Mouse (Mus musculus) MEL (cell line): ENCODE measurements around the gene Cacnb3. TPM values are rescaled to one million over a fixed set of nuclear protein-coding genes. Genes with fewer than 3 reads are reported as not detected.

Experiments
- DNase-seq: peaks from one replicate; pipeline ENCODE4 v3.0.0; 2011; ENCODE audit warnings: low read depth, low spot score
- H3K27ac ChIP-seq: 2 replicates; pipeline ENCODE4 v1.5.1; 2012; ENCODE audit warnings: low read depth, mild to moderate bottlenecking, control low read depth, low read length, moderate library complexity; ENCODE audit not compliant: control insufficient read depth
- H3K27me3 ChIP-seq, 2 experiments: fragments of 150-350 bp in 1 of 2; sonication (generic) in 1 of 2; 2 replicates each; pipeline ENCODE4 v1.6.1; 2012; ENCODE audit warnings: low read length in 2 of 2, mild to moderate bottlenecking in 2 of 2, improper control_type of control experiment in 1 of 2, moderate library complexity in 1 of 2; ENCODE audit not compliant: insufficient read depth in 2 of 2, control insufficient read depth in 1 of 2
- H3K36me3 ChIP-seq, 2 experiments: 2 replicates each; pipeline ENCODE4 v1.6.1; 2012 to 2014; ENCODE audit warnings: low read length in 2 of 2, improper control_type of control experiment in 1 of 2, inconsistent platforms in 1 of 2, mild to moderate bottlenecking in 1 of 2; ENCODE audit not compliant: insufficient read depth in 2 of 2, control insufficient read depth in 1 of 2
- H3K4me1 ChIP-seq, 2 experiments: fragments of 150-350 bp in 1 of 2; sonication (generic) in 1 of 2; 2 replicates each; pipeline ENCODE4 v1.6.1; 2012; ENCODE audit warnings: low read length in 2 of 2, improper control_type of control experiment in 1 of 2, mild to moderate bottlenecking in 1 of 2; ENCODE audit not compliant: insufficient read depth in 2 of 2, control insufficient read depth in 1 of 2
- H3K4me3 ChIP-seq, 2 experiments: fragments of 150-350 bp in 1 of 2; sonication (generic) in 1 of 2; 2 replicates each; pipeline ENCODE4 v1.5.1; 2012; ENCODE audit warnings: low read depth in 2 of 2, low read length in 2 of 2, mild to moderate bottlenecking in 2 of 2, moderate library complexity in 2 of 2, control low read depth in 1 of 2, improper control_type of control experiment in 1 of 2; ENCODE audit not compliant: control insufficient read depth in 1 of 2, insufficient read depth in 1 of 2
- H3K79me2 ChIP-seq: 2 replicates; pipeline ENCODE4 v1.6.1; 2012; ENCODE audit warnings: mild to moderate bottlenecking, low read length, moderate library complexity; ENCODE audit not compliant: control insufficient read depth, poor library complexity, insufficient read depth
- H3K9ac ChIP-seq: 2 replicates; pipeline ENCODE4 v1.6.1; 2012; ENCODE audit warnings: low read depth, mild to moderate bottlenecking, control low read depth, low read length, moderate library complexity; ENCODE audit not compliant: control insufficient read depth, poor library complexity, severe bottlenecking
- H3K9me3 ChIP-seq: fragments of 150-350 bp; sonication (generic); replicated peaks from 2 replicates; pipeline ENCODE4 v1.6.1; 2012; ENCODE audit warnings: mild to moderate bottlenecking, low read length, improper control_type of control experiment, moderate library complexity; ENCODE audit not compliant: insufficient read depth
- BHLHE40 ChIP-seq: IDR thresholded peaks from 2 replicates; pipeline ENCODE4 v1.6.1; 2012; ENCODE audit warnings: low read depth, mild to moderate bottlenecking, inconsistent platforms, low read length, improper control_type of control experiment, borderline replicate concordance
- CHD1 ChIP-seq: IDR thresholded peaks from 2 replicates; pipeline ENCODE4 v1.6.1; 2012; ENCODE audit warnings: low read depth, mild to moderate bottlenecking, inconsistent platforms, low read length, improper control_type of control experiment
- ELF1 ChIP-seq: IDR thresholded peaks from 2 replicates; pipeline ENCODE4 v1.6.1; 2014; ENCODE audit warnings: low read depth, mild to moderate bottlenecking, inconsistent platforms, low read length, improper control_type of control experiment, moderate library complexity
- EP300 ChIP-seq, 2 experiments: IDR thresholded peaks; 2 replicates each; pipeline ENCODE4 v1.6.1; 2011; ENCODE audit warnings: improper control_type of control experiment in 2 of 2, low read length in 2 of 2, low read depth in 1 of 2, mild to moderate bottlenecking in 1 of 2
- ETS1 ChIP-seq: IDR thresholded peaks from 2 replicates; pipeline ENCODE4 v1.6.1; 2012; ENCODE audit warnings: low read depth, mild to moderate bottlenecking, inconsistent platforms, low read length, improper control_type of control experiment, moderate library complexity
- GATA1 ChIP-seq: IDR thresholded peaks from 2 replicates; pipeline ENCODE4 v1.6.1; 2011; ENCODE audit warnings: low read depth, low read length, improper control_type of control experiment
- JUND ChIP-seq: IDR thresholded peaks from 2 replicates; pipeline ENCODE4 v1.6.1; 2011; ENCODE audit warnings: low read depth, mild to moderate bottlenecking, improper control_type of control experiment, low read length
- MAX ChIP-seq: IDR thresholded peaks from 2 replicates; pipeline ENCODE4 v1.6.1; 2011; ENCODE audit warnings: low read length, improper control_type of control experiment
- MEF2A ChIP-seq: IDR thresholded peaks from 2 replicates; pipeline ENCODE4 v1.6.1; 2014; ENCODE audit warnings: low read depth, mild to moderate bottlenecking, inconsistent platforms, low read length, improper control_type of control experiment; ENCODE audit not compliant: poor library complexity, insufficient replicate concordance, severe bottlenecking; ENCODE audit errors: extremely low read depth
- MXI1 ChIP-seq: IDR thresholded peaks from 2 replicates; pipeline ENCODE4 v1.6.1; 2011; ENCODE audit warnings: mild to moderate bottlenecking, low read depth, low read length, improper control_type of control experiment
- MYB ChIP-seq: IDR thresholded peaks from 2 replicates; pipeline ENCODE4 v1.6.1; 2011; ENCODE audit warnings: mild to moderate bottlenecking, low read depth, low read length, improper control_type of control experiment
- MYC ChIP-seq: IDR thresholded peaks from 2 replicates; pipeline ENCODE4 v1.6.1; 2011; ENCODE audit warnings: low read depth, mild to moderate bottlenecking, low read length, improper control_type of control experiment, moderate library complexity
- NELFE ChIP-seq: IDR thresholded peaks from 2 replicates; pipeline ENCODE4 v1.6.1; 2011; ENCODE audit warnings: low read depth, low read length, improper control_type of control experiment
- POLR2A ChIP-seq, 2 experiments: IDR thresholded peaks; 2 replicates each; pipeline ENCODE4 v1.6.1; 2011 to 2012; ENCODE audit warnings: low read length in 2 of 2, mild to moderate bottlenecking in 2 of 2, control low read depth in 1 of 2, improper control_type of control experiment in 1 of 2, low read depth in 1 of 2, moderate library complexity in 1 of 2; ENCODE audit not compliant: control insufficient read depth in 1 of 2, insufficient read depth in 1 of 2, poor library complexity in 1 of 2
- POLR2AphosphoS2 ChIP-seq: IDR thresholded peaks from 2 replicates; pipeline ENCODE4 v1.6.1; 2011; ENCODE audit warnings: low read length, improper control_type of control experiment
- POLR2AphosphoS5 ChIP-seq: IDR thresholded peaks from 2 replicates; pipeline ENCODE4 v1.6.1; 2012; ENCODE audit warnings: low read depth, borderline replicate concordance, mild to moderate bottlenecking, inconsistent platforms, low read length, moderate library complexity, mixed read lengths
- RAD21 ChIP-seq: IDR thresholded peaks from 2 replicates; pipeline ENCODE4 v1.6.1; 2011; ENCODE audit warnings: mild to moderate bottlenecking, low read depth, low read length, improper control_type of control experiment
- RCOR1 ChIP-seq: IDR thresholded peaks from 2 replicates; pipeline ENCODE4 v1.6.1; 2012; ENCODE audit warnings: low read depth, mild to moderate bottlenecking, inconsistent platforms, low read length, improper control_type of control experiment
- SIN3A ChIP-seq: IDR thresholded peaks from 2 replicates; pipeline ENCODE4 v1.6.1; 2012; ENCODE audit warnings: low read length, improper control_type of control experiment, inconsistent platforms
- SMC3 ChIP-seq: IDR thresholded peaks from 2 replicates; pipeline ENCODE4 v1.6.1; 2011; ENCODE audit warnings: low read depth, low read length, improper control_type of control experiment
- TAL1 ChIP-seq: IDR thresholded peaks from 2 replicates; pipeline ENCODE4 v1.6.1; 2012; ENCODE audit warnings: mild to moderate bottlenecking, inconsistent platforms, low read length, moderate library complexity, mixed read lengths
- TBP ChIP-seq: IDR thresholded peaks from 2 replicates; pipeline ENCODE4 v1.8.0; 2011; ENCODE audit warnings: low read depth, low read length, improper control_type of control experiment
- TCF12 ChIP-seq: IDR thresholded peaks from 2 replicates; pipeline ENCODE4 v1.6.1; 2014; ENCODE audit warnings: low read depth, mild to moderate bottlenecking, inconsistent platforms, low read length, improper control_type of control experiment, moderate library complexity
- UBTF ChIP-seq: IDR thresholded peaks from 2 replicates; pipeline ENCODE4 v1.6.1; 2012; ENCODE audit warnings: low read depth, mild to moderate bottlenecking, inconsistent platforms, low read length, improper control_type of control experiment, moderate library complexity, borderline replicate concordance; ENCODE audit not compliant: insufficient read depth
- USF1 ChIP-seq: IDR thresholded peaks from 2 replicates; pipeline ENCODE4 v1.6.1; 2014; ENCODE audit warnings: low read depth, mild to moderate bottlenecking, inconsistent platforms, low read length, improper control_type of control experiment, moderate library complexity
- ZC3H11A ChIP-seq: IDR thresholded peaks from 2 replicates; pipeline ENCODE4 v1.6.1; 2012; ENCODE audit warnings: low read depth, mild to moderate bottlenecking, inconsistent platforms, low read length, improper control_type of control experiment
- polyA plus RNA-seq, 2 experiments: library from polyadenylated mRNA; stranded (reverse) in 1 of 2; unstranded in 1 of 2; fragments of >175 nt in 1 of 2; fragments of >200 nt in 1 of 2; gene quantifications; 2 replicates each; pipeline versions ENCODE4 v1.2.1 to v1.2.4; 2012; ENCODE audit warnings: low replicate concordance in 2 of 2, low read depth in 1 of 2; ENCODE audit not compliant: insufficient read length in 2 of 2, insufficient read depth in 1 of 2, missing spikeins in 1 of 2
- total RNA-seq: library from RNA; depleted of rRNA; stranded (reverse); fragments of 300-350 nt; gene quantifications from 2 replicates; pipeline ENCODE4 v1.2.3, GENCODE M21; 2012

The Cacnb3 gene
- total and polyA plus RNA-seq, 3 experiments: 1.4 to 8.5 TPM; not detected in 1

DNA sequence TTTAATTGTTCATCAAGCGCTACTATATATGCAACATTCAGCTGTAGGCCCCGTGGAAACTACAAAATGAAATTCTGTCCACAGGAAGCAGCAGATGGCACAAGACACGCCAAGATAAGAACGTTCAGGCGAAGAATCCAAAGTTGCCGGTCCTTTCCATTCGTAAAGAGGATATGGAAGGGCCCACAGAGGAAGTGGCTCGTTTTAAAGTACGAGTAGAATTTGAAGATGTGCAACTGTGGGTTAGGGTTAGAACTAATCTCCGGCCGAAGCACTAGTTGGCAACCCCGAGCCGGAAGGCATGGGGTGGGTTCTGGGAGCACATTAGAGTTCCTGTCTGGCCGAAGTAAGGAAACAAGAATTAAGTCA, 31.5 kb downstream of the Cacnb3 start:
- Histone ChIP-seq H3K4me1 (peaks cover 8 to 12% of the 10 kb centered on the region in 2 experiments; a peak in 3 of 4 replicates), H3K9me3 (no peaks in the 10 kb centered on the region), H3K27ac (peak overlapping the region; percentile 96), H3K9ac (peak overlapping the region; percentile 92), H3K4me3 (peak overlapping the region; percentile 58 to 83), H3K27me3 (no peaks in the 10 kb centered on the region), H3K79me2 (peaks cover 28% of the 10 kb centered on the region), H3K36me3 (peaks cover 5 to 16% of the 10 kb centered on the region in 2 experiments)
- peak; percentile 92 for DNase-seq
- 0 out of 2 replicates have a peak, but pooled peaks have one; percentile 5 for TF ChIP-seq UBTF
- TF ChIP-seq MEF2A: no peak
- TF ChIP-seq POLR2A (IDR thresholded peaks at IDR 0.05; ENCODE audit: control insufficient read depth in 1 of 2, insufficient read depth in 1 of 2, low read depth in 1 of 2, low read length in 2 of 2, poor library complexity in 1 of 2): peak in 1 of 2 experiments; percentile 79; a peak in 1 of 4 replicates
- peak; percentile 59; the same call in 1 of the 2 replicates for TF ChIP-seq ELF1
- peak; percentile 61; the same call in 1 of the 2 replicates for TF ChIP-seq NELFE
- TF ChIP-seq TAL1: peak; percentile 92
- peak; percentile 94 for TF ChIP-seq CHD1
- 0 out of 2 replicates have a peak, but pooled peaks have one; percentile 52 for TF ChIP-seq JUND
- TF ChIP-seq POLR2AphosphoS5: no peak
- TF ChIP-seq MXI1: 0 out of 2 replicates have a peak, but pooled peaks have one; percentile 59
- no peak for TF ChIP-seq USF1
- peak; percentile 88 for TF ChIP-seq GATA1
- TF ChIP-seq POLR2AphosphoS2: 0 out of 2 replicates have a peak, but pooled peaks have one; percentile 39
- peak; percentile 84 for TF ChIP-seq SIN3A
- TF ChIP-seq MAX: no peak
- no peak for TF ChIP-seq RCOR1
- peak; percentile 71; the same call in 1 of the 2 replicates for TF ChIP-seq MYC
- peak; percentile 72 for TF ChIP-seq ETS1
- peak; percentile 45; the same call in 1 of the 2 replicates for TF ChIP-seq BHLHE40
- no peak for TF ChIP-seq ZC3H11A
- TF ChIP-seq SMC3: no peak
- peak; percentile 66 for TF ChIP-seq TCF12
- peak; percentile 47 to 50; a peak in 3 of 4 replicates for TF ChIP-seq EP300 (IDR thresholded peaks at IDR 0.05; ENCODE audit: low read depth in 1 of 2, low read length in 2 of 2)
- no peak for TF ChIP-seq RAD21
- TF ChIP-seq MYB: no peak
- TF ChIP-seq TBP: peak; percentile 75
